Mouse (Mus musculus) hindbrain, embryonic 15.5 days (tissue): Measurements from ENCODE around the gene Tgfbrap1. TPM values are rescaled to one million over a fixed set of nuclear protein-coding genes. Genes with fewer than 3 reads are reported as not detected.

ENCODE experiments used
- ATAC-seq: fragments of 200-750 bp; cut with Nextera tagmentation; 2 replicates; pipeline ENCODE4 v1.8.0; 2017; ENCODE audit warnings: low read depth, moderate number of reproducible peaks, moderate TSS enrichment; ENCODE audit not compliant: low FRiP score
- H3K27ac ChIP-seq: fragments of 300-500 bp; sonication (generic); replicated peaks from 2 replicates; pipeline ENCODE4 v1.5.1; 2015; ENCODE audit warnings: mild to moderate bottlenecking, inconsistent platforms
- H3K27me3 ChIP-seq: fragments of 300-500 bp; sonication (generic); 2 replicates; pipeline ENCODE4 v1.6.1; 2015; ENCODE audit warnings: control low read depth, inconsistent platforms
- H3K36me3 ChIP-seq: fragments of 300-500 bp; sonication (generic); 2 replicates; pipeline ENCODE4 v1.6.1; 2015; ENCODE audit warnings: control low read depth, inconsistent platforms
- H3K4me1 ChIP-seq: fragments of 300-500 bp; sonication (generic); replicated peaks from 2 replicates; pipeline ENCODE4 v1.6.1; 2015; ENCODE audit warnings: control low read depth, inconsistent platforms
- H3K4me2 ChIP-seq: fragments of 300-500 bp; sonication (generic); 2 replicates; pipeline ENCODE4 v1.6.1; 2015; ENCODE audit warnings: moderate library complexity, mild to moderate bottlenecking, inconsistent platforms
- H3K4me3 ChIP-seq: fragments of 300-500 bp; sonication (generic); 2 replicates; pipeline ENCODE4 v1.5.1; 2015; ENCODE audit warnings: mild to moderate bottlenecking, inconsistent platforms
- H3K9ac ChIP-seq: fragments of 300-500 bp; sonication (generic); 2 replicates; pipeline ENCODE4 v1.6.1; 2015; ENCODE audit warnings: inconsistent platforms
- H3K9me3 ChIP-seq: fragments of 300-500 bp; sonication (generic); 2 replicates; pipeline ENCODE4 v1.6.1; 2016; ENCODE audit warnings: control low read depth, inconsistent platforms
- WGBS: fragments of 180-500 bp; shearing (Covaris S2); methylation state at CpG from one replicate; pipeline ENCODE4 v1.1.7; 2015; 5-methylcytosine and 5-hydroxymethylcytosine counted together
- polyA plus RNA-seq: library from polyadenylated mRNA; unstranded; fragments of >200 nt; fragmentation: Nextera tagmentation; extraction: Ambion mirVana; gene quantifications from 2 replicates; pipeline ENCODE4 v1.2.1, GENCODE M21; 2015

The Tgfbrap1 gene
- polyA plus RNA-seq, 1 experiment from 2014 or later: 16.4 TPM

DNA sequence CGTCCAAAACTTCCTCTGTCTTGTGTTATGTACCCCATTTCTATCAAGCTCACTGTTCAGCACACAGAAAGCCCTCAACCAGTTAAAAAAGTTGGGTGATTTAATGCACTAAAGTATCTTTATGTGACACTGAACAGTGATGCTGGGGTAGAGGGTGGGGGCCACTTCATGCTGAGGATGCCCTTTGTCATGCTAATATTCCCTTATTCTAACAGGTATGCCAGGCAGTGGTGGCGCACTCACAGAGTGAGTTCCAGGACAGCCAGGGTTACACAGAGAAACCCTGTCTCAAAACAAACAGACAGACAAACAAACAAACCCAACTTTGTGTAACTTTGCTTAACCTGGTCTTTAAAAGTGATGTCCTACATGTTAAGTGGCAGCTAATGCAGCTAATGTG lies 4.2 kb downstream of the Tgfbrap1 start:
- Histone ChIP-seq H3K27me3 (no peaks in the 10 kb centered on the region), H3K4me3 (no peak overlapping the region), H3K9me3 (no peaks in the 10 kb centered on the region), H3K4me1 (peaks cover 44% of the 10 kb centered on the region), H3K4me2 (no peak overlapping the region), H3K36me3 (no peaks in the 10 kb centered on the region), H3K9ac (no peak overlapping the region), H3K27ac (no peak overlapping the region)
- no peak for ATAC-seq
- 79% methylated on average over 2 of the region's 2 CpGs for WGBS

DNA sequence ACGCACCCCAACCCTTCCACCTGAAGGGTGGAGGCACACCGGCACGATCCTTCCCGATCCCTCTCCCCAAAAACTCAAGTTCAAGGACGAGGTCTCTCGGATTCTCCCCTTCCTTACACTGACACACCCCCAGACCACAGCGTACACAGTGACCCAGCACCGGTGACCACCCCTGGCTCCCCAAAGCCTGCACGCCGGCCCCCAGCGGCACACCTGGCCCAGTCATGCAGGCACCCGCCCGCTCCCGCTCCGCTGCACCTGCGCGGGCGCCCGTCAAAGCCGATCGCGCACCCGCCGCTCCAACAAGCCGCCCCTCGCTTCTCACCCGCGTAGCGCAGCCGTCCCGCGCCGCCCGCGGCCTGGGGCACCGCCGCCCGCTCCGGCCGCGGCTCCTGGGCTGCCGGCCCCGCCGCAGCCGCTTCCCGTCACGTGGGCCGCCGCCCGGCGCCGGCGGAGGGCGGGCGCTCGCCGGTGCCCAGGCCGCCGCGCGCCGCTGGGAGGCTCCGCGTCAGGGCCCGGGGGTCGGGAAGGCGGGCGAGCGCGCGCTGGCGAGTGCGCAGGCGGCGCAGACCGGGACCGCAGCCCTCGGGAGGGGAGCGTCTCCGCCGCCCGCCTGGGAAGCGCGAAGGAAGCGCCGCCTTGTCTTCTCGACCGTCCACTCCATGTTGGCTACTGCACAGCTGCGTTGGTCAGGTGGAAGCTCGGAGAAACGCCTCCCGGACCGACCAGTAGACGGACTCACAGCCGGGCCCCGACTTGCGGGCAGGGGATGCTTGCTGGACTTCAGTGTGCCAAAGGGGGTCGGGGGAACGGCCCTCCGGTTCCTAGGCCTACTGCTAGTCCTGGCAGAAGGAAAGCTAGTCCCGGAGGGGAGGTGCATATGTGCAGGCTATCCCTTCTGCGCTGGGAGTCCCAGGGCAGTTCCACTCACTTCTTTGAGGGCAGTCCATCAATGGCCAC lies 6.1 kb downstream of the Tgfbrap1 start:
- peaks cover 40% of the 10 kb centered on the region for H3K4me1 ChIP-seq
- peak; percentile 84 for ATAC-seq
- no peaks in the 10 kb centered on the region for H3K9me3 ChIP-seq
- peak overlapping the region; percentile 89 for H3K27ac ChIP-seq
- peak overlapping the region; percentile 95 for H3K9ac ChIP-seq
- no peaks in the 10 kb centered on the region for H3K27me3 ChIP-seq
- under 1% methylated on average over 82 of the region's 102 CpGs for WGBS
- peak overlapping the region; percentile 64 for H3K4me2 ChIP-seq
- H3K36me3 ChIP-seq: no peaks in the 10 kb centered on the region
- H3K4me3 ChIP-seq: peak overlapping the region; percentile 75

GRCm38 (mm10) chr1:43091306-43092055 lies 7.0 kb downstream of the Tgfbrap1 start:
- Histone ChIP-seq H3K9me3 (no peaks in the 10 kb centered on the region), H3K4me3 (peak overlapping the region; percentile 75), H3K4me2 (peak overlapping the region; percentile 64), H3K27ac (peak overlapping the region; percentile 89), H3K9ac (peak overlapping the region; percentile 95), H3K36me3 (no peaks in the 10 kb centered on the region), H3K27me3 (no peaks in the 10 kb centered on the region), H3K4me1 (peaks cover 32% of the 10 kb centered on the region)
- no peak for ATAC-seq
- 40% methylated on average over 13 of the region's 13 CpGs for WGBS

DNA sequence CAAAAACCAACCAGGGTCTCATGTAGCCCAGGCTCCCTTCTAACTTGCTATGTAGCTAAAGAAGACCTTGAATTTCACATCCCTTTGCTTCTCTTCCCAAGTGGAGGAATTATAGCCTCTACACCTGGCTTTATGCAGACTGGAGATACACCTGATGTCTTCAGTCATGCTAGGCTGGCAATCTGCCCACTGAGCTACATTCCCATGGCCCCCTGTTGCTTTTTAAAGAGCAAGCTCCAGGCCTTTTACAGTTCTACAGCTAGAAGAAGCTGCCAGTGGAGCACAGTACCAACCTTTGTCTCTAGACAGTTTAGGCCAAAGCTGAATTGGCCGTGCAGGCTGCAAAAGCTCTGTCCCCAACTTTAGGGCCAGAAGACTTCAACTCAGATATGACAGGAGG lies 8.0 kb downstream of the Tgfbrap1 start:
- Histone ChIP-seq H3K4me2 (no peak overlapping the region), H3K9ac (no peak overlapping the region), H3K4me1 (peaks cover 27% of the 10 kb centered on the region), H3K27ac (no peak overlapping the region), H3K9me3 (no peaks in the 10 kb centered on the region), H3K36me3 (no peaks in the 10 kb centered on the region), H3K27me3 (no peaks in the 10 kb centered on the region), H3K4me3 (no peak overlapping the region)
- ATAC-seq: no peak
- 68% methylated on average over 1 of the region's 1 CpGs for WGBS

DNA sequence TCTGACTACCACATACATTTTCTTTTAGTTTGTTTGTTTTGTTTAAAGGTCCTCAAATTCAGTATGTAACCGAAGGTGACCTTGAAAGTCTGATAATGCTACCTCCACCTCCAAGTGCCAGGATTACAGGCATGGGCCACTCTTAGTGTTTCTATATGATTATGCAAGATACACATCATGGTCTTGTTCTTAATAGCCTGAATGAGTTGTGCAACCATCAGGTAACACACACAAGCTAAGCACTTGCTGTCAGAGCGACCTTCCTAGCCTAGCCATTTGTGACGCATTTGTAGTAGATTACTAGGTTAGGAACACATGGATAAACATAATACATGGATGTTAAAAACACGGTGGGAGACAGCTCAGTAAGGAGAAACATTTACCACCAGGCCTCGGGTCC lies 15.5 kb downstream of the Tgfbrap1 start:
- 89% methylated on average over 5 of the region's 5 CpGs for WGBS
- H3K27me3 ChIP-seq: no peaks in the 10 kb centered on the region
- no peaks in the 10 kb centered on the region for H3K9me3 ChIP-seq
- no peak for ATAC-seq
- no peak overlapping the region for H3K9ac ChIP-seq
- H3K36me3 ChIP-seq: 0 out of 2 replicates have a peak, but pooled peaks cover 3% of the 10 kb centered on the region
- no peak overlapping the region for H3K27ac ChIP-seq
- H3K4me2 ChIP-seq: no peak overlapping the region
- H3K4me1 ChIP-seq: no peaks in the 10 kb centered on the region
- H3K4me3 ChIP-seq: no peak overlapping the region

DNA sequence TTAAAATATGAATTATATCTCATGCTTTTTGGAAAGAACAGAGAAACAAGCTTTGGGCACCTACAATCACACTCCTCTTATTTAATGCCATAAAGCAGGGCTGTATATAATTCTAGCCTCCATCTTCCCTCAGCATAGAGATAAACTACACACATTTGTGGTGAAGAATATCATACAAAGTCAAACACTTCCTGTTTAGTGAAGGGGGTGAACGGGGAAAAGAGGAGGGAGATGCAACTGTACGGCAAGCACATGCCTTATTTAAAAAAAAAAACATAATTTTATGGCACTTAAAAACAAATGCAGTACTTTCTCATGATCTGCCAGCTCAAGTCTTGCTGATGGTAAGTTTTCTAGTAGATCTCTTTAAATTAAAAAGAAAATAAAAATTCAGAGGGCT lies 20.3 kb downstream of the Tgfbrap1 start:
- Histone ChIP-seq H3K27me3 (no peaks in the 10 kb centered on the region), H3K9ac (no peak overlapping the region), H3K36me3 (peaks cover 27% of the 10 kb centered on the region), H3K4me3 (no peak overlapping the region), H3K4me1 (no peaks in the 10 kb centered on the region), H3K9me3 (no peaks in the 10 kb centered on the region), H3K27ac (no peak overlapping the region), H3K4me2 (no peak overlapping the region)
- no peak for ATAC-seq
- WGBS: 84% methylated on average over 2 of the region's 2 CpGs

DNA sequence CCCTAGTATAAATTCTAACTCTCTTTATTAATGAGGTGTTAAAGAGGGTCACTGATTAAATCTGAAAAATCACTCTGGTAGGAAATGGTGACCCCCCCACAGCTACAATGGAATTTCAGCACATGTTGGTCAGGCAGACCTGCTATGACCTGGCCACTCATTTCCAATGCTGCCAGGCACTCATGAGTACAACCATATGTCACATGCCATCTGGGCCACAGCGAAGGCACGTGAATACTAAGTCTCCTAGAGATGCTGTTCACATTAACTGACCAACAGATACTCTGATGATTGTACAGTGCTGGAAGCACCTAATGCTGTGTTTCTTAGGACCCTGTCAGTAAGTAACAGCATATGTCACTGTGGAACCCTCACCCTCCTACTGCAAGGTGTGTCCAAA lies 23.6 kb downstream of the Tgfbrap1 start:
- peaks cover 34% of the 10 kb centered on the region for H3K36me3 ChIP-seq
- no peaks in the 10 kb centered on the region for H3K4me1 ChIP-seq
- WGBS: 86% methylated on average over 2 of the region's 2 CpGs
- H3K27ac ChIP-seq: no peak overlapping the region
- no peak overlapping the region for H3K9ac ChIP-seq
- no peaks in the 10 kb centered on the region for H3K27me3 ChIP-seq
- 0 out of 2 replicates have a peak, but pooled peaks have one; percentile 43 for ATAC-seq
- H3K9me3 ChIP-seq: no peaks in the 10 kb centered on the region
- H3K4me2 ChIP-seq: no peak overlapping the region
- H3K4me3 ChIP-seq: no peak overlapping the region

GRCm38 (mm10) chr1:43072561-43072960 lies 25.9 kb downstream of the Tgfbrap1 start:
- Histone ChIP-seq H3K27ac (no peak overlapping the region), H3K9ac (no peak overlapping the region), H3K4me3 (no peak overlapping the region), H3K4me2 (no peak overlapping the region), H3K9me3 (no peaks in the 10 kb centered on the region), H3K4me1 (no peaks in the 10 kb centered on the region), H3K27me3 (no peaks in the 10 kb centered on the region), H3K36me3 (peaks cover 37% of the 10 kb centered on the region)
- no peak for ATAC-seq
- 85% methylated on average over 1 of the region's 1 CpGs for WGBS

DNA sequence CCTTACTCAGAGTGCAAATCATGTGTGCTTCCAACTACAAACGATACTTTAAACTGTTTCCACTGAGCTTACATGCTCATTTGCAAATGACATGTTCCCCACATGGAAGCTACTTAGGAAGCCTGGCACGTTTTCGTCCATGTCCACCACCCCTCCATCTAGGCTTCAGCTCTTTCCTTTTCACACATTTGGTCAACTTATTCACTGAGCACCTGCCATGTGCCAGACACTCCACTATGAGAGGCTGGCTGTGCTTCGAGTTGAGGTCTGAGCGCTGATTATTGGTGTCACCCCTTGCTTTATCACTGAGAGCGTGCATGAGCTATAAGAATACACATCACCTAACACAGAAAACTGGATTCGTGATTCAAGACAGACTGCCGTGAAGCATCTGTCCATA lies 26.4 kb downstream of the Tgfbrap1 start:
- Histone ChIP-seq H3K4me2 (no peak overlapping the region), H3K36me3 (peaks cover 43% of the 10 kb centered on the region), H3K27me3 (no peaks in the 10 kb centered on the region), H3K9ac (no peak overlapping the region), H3K27ac (no peak overlapping the region), H3K4me1 (no peaks in the 10 kb centered on the region), H3K9me3 (no peaks in the 10 kb centered on the region), H3K4me3 (no peak overlapping the region)
- 91% methylated on average over 8 of the region's 8 CpGs for WGBS
- no peak for ATAC-seq

DNA sequence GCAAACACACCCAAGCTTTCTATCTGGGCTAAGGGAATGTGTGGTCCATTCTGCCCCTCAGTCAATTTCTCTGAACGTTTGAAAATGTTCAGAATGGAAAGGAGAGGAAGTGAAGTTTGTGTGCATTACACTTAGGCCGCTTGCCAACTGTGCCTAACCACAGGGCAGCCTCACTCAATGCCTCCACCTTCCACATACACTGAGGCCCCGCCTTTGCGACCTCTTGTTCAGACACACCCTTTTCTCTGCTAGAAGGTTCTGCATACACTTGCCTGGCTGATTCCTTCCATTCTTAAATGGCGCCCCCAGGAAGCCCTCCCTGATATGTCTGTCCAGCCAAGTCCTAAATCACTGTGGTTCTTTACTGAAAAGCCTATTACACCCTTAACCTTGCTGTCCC lies 27.7 kb downstream of the Tgfbrap1 start:
- Histone ChIP-seq H3K4me2 (no peak overlapping the region), H3K36me3 (peaks cover 47% of the 10 kb centered on the region), H3K9ac (no peak overlapping the region), H3K9me3 (no peaks in the 10 kb centered on the region), H3K27me3 (no peaks in the 10 kb centered on the region), H3K4me3 (no peak overlapping the region), H3K27ac (no peak overlapping the region), H3K4me1 (no peaks in the 10 kb centered on the region)
- 91% methylated on average over 5 of the region's 5 CpGs for WGBS
- no peak for ATAC-seq

DNA sequence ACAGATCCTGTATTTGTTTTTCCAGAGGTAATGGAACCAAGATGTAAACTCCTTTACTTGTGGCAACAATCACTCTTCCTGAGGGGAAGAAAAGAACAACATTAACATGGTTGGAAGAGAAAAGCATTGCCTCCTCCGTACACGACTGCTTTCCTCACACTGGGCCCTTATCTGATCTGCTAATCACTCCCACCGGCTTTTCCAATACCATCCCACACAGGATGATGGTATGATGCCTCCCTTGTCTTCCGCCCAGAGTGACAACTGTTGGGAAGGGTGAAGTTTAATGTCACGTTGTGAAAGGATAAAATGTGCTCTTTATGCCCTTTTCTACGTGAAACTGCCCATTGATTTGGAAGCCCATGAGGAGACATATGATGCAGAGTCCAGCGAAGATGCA lies 30.9 kb downstream of the Tgfbrap1 start:
- no peak for ATAC-seq
- H3K36me3 ChIP-seq: peaks cover 39% of the 10 kb centered on the region
- H3K4me2 ChIP-seq: no peak overlapping the region
- no peak overlapping the region for H3K4me3 ChIP-seq
- WGBS: 87% methylated on average over 7 of the region's 7 CpGs
- H3K27ac ChIP-seq: no peak overlapping the region
- H3K9ac ChIP-seq: no peak overlapping the region
- H3K27me3 ChIP-seq: no peaks in the 10 kb centered on the region
- no peaks in the 10 kb centered on the region for H3K4me1 ChIP-seq
- H3K9me3 ChIP-seq: no peaks in the 10 kb centered on the region

- Histone ChIP-seq H3K36me3 (peaks cover 45% of the 10 kb centered on the region), H3K27ac (no peak overlapping the region), H3K9me3 (no peaks in the 10 kb centered on the region), H3K4me2 (no peak overlapping the region), H3K4me1 (no peaks in the 10 kb centered on the region), H3K27me3 (no peaks in the 10 kb centered on the region), H3K4me3 (no peak overlapping the region), H3K9ac (no peak overlapping the region)
- 95% methylated on average over 8 of the region's 8 CpGs for WGBS
- no peak for ATAC-seq
These were observed 31.9 kb downstream of the Tgfbrap1 start for GRCm38 (mm10) chr1:43066573-43066972.
